Mouse (Mus musculus) brain, embryonic 18.5 days (tissue): ENCODE results near the gene Cirbp.
"Not testable (repeated sequence)": the region's sequence is repeated elsewhere in the genome, so short reads cannot be mapped to it uniquely, and the experiment has no call there.

Source experiments
- DNase-seq: peaks from one replicate; pipeline ENCODE4 v3.0.0-alpha.2; 2012; ENCODE audit warnings: low read depth, low spot score

Gene Cirbp

DNA sequence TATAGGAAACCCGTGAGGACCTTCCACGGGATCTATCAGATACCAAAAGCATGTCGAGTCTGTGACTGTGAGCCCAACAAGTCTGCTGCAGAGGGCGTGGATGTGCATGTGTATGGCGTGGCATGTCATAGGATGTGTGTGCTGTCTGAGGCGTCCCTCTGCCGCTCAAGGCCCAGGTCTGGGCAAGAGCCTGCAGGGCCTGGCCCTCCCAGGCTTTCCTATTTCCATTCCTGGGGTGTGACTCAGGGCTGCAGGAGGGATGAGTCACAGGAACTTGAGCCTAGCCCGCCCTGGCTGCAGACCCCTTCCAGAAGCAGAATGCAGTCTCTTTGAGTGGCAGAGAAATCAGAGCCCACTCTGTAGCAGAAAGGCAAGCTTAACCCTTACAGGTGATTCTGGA, 2.1 kb upstream of the Cirbp start:
- no peak for DNase-seq

DNA sequence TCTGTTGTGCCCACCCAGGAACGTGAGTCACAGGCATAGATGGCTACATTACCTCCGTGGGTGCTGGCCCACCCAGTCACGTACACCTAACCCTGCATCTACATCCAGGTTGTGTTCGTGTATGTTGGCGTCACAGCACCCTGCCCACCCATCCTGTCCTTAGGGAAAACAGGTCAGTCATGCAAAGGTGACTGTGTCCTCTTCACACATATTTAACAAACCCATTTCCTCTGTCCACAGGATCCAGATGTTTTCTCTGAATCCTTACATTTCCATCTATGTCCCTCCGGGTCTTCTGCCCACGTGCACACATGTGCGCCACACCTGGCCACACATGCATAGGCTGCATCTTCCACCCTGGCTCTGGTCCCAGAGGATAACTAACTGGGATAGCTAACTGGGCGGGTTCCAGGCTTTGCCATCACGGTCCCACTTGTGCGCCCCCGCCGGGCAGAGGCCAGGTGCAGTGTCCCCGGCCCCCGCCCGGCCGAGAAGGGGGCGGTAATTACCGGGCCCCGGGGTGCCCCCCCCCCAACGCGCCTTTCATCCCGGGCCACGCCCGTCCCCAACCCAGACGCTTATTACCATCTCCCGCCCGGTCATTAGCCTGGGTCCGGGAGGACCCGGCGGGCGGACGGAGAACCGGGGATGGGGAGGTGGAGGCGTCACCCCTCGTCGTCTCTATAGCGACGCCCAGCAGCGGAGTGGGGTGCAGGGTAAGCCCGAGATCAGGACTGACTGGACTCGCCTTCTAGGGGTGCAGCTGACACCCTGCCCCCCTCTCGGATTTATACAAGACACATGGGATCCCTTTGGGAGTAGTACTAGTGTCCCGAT, 1.4 kb upstream of the Cirbp start:
- no peak for DNase-seq

DNA sequence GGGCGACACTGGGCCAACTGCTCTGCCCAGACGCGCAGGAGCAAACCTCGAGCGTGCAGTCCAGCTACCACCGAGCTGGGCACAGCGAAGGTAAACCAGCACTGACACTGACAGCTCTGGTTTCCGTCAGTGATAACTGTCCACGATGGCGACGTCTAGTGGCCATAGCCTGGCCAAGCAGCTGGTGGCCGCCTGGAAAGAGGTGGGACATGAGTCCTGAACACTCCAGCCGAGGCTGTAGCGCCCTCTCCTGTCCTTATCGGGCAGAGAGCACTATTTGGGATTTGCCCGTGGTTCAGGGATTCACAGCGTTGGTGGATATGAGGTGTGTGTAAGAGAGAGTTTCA, 814 bp upstream of the Cirbp start:
- no peak for DNase-seq

GRCm38 (mm10) chr10:80166136-80166535, 351 bp downstream of the Cirbp start:
- not testable (repeated sequence) for DNase-seq

GRCm38 (mm10) chr10:80167460-80168037, 1.8 kb downstream of the Cirbp start:
- peak; percentile 98 for DNase-seq

DNA sequence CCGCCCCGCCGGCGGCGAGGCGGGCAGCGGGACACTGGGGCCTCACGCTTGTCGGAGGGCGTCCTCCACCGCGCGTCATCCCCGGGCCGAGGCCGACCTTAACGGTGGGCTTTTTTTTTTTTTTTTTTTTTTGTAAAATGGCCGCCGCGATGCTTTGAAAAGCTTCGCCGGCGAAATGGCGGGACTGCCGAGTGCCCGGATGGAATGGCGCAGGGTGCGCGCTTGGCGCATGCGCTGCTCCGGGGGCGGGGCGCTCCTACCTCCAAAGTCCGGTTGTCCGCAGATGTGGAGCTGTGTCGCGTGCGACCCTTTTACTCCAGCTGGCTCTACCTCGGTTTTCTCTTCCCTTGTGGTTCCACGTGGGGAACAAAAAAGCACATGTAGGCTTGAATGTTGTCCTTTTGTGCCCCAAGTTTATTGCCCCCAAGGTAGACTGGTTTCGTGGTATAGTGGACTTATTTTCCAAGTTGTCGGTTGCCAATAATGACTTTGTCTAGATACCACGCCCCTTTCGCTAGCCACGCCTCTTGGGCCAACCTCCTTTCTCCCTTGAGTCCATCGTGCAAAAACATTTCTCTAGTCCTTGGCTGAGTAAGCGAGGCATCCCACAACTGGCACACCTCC, 2.4 kb downstream of the Cirbp start:
- no peak for DNase-seq

- no peak for DNase-seq
Observed at GRCm38 (mm10) chr10:80169070-80169469, 3.3 kb downstream of the Cirbp start.

- DNase-seq, result no peak
Observed at GRCm38 (mm10) chr10:80169651-80170050, 3.9 kb downstream of the Cirbp start.

DNA sequence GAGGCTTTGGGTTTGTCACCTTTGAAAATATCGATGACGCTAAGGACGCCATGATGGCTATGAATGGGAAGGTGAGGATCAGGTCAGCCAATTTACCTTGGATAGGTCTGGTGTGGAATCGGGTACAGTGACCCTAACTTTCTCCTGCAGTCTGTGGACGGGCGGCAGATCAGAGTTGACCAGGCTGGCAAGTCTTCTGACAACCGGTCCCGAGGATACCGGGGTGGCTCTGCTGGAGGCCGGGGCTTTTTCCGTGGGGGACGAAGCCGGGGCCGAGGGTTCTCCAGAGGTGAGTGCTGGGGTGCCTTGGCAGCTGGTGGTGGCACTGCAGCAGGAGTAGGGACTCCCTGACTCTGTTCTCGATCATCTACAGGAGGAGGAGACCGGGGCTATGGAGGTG, 4.3 kb downstream of the Cirbp start:
- no peak for DNase-seq

DNA sequence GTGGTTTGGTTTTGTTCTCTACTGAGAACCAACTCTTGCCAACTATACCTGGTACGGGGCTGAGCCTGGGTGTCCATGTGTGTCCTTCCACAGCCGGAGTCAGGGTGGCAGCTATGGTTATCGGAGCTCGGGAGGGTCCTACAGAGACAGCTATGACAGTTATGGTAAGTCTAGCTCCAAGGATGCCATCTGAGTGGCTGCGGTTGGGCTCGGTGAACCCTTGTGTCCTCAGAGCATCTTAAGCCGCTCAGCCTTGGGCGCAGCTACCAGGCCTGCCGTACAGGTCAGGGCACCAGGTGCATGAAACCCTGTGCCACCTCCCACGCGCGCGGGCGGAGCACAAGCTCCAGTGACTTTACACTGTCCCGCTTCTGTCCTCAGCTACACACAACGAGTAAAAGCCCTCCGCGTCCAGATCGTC, 4.8 kb downstream of the Cirbp start:
- DNase-seq, result no peak

- no peak for DNase-seq
Observed at GRCm38 (mm10) chr10:80171252-80171651, 5.5 kb downstream of the Cirbp start.

DNA sequence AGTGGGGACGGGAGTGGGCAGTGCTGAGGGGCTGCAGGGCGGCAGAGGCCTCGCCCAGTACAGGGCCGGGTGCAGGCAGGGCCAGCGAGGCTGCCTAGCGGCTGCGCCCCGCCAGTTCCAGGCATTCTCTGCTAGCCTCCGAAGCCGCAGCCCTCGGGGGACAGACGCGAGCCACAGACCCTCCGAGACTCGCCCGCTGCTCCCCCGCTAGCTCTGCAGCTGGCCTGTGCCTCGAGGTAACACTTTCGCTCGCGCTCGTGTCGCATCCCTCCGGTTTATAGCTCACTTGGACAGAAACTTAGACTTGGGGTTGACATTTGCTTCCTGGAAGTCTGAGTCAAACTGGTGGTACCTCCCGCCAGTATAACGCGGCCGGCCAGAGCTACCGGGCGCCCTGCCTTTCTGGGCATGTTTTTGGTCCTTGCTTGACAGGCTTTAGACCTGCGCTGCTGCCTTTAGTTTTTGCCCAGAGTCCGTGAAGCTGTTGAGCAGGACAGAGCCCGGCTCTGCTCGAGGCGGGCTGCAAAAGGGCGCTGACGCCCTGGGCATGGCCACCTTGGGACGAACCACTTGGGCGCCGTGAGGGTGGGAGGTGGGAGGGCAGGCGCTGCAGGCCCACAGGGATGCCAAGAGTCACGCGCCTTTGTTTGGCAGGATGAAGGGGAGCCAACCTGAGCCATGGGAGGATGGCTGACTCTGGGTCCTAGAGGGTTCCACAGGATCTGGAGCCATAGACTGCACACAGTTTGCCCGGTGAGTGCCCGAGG, 6.2 kb downstream of the Cirbp start:
- DNase-seq, result no peak

GRCm38 (mm10) chr10:80172527-80173292, 6.9 kb downstream of the Cirbp start, which contains the start of gene 1600002K03Rik:
Gene 1600002K03Rik, plus strand, starts transcription at chr10:80172944.
- peak; percentile 92 for DNase-seq

DNA sequence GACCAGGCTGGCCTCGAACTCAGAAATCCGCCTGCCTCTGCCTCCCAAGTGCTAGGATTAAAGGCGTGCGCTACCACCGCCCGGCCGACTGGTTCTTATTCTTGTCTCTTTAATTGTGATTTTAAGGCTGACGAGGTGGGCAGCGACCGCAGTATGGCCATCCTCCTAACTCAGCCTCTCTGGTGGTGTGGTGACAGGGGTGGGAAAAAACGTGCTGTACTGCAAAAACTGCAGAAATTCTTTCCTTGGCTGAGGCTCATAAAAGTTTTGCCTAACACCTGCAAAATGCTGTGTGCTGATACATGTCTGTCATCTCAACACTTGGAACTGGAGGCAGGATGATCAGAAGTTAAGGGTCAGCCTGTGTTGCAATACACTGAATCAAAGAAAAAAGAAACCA, 7.6 kb downstream of the Cirbp start:
- no peak for DNase-seq

DNA sequence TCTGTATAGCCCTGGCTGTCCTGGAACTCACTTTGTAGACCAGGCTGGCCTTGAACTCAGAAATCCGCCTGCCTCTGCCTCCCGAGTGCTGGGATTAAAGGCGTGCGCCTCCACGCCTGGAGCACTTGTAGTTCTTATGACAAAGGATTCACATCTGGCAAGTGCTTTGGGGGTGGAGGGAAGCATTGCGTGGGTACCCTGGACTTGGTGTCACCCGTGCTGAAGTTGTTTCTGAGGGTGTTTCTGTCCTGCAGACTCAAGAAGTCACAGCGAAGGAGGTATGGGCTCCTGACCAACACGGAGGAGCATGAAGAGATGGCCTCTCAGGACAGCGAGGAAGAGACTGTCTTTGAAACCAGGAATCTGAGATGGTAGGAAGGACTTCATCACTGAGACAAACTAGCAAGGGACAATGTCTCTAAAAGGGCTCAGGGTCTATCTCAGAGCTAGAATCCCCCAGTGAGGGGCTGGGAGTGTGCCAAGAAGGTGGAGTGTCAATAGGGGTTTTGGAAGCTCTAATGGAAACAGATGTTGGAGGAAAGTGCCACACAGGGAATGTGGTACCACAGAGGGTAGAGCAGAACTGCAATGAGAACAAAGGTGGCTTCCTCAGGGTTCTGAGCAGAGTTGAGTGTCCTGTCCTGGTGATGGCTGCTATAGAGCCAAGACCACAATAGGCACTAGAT, 8.3 kb downstream of the Cirbp start:
- DNase-seq, result no peak

- no peak for DNase-seq
Observed at GRCm38 (mm10) chr10:80174705-80175104, 8.9 kb downstream of the Cirbp start.

GRCm38 (mm10) chr10:80175536-80176269, 9.9 kb downstream of the Cirbp start:
- no peak for DNase-seq

DNA sequence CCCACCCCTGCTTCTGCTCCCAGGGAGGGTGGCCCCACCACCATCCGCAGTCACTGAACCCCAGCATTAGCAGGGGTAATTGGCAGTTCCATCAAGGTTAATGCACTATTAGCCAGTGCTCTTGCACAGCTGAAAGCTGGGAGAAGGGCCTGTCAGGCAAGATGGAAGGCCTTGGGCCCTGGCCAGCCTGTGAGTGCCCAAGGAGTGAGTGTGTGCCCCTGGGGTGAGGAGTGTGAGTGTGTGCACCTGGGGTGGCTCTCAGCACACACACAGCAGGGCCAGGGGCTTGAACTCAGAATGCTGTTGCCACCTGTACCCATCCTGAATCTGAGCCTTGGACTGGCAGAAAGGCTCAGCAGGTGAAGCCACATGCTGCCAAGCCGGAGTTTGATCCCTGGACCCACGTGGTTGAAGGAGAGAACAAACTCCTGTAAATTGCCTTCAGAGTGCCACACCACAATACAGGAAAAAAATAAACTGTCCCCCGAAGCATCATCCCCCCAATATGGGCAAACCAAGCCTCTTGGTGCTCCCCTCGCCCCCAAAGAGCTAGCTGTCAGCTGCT, 10.6 kb downstream of the Cirbp start:
- DNase-seq, result no peak

GRCm38 (mm10) chr10:80177441-80178279, 11.9 kb downstream of the Cirbp start:
- DNase-seq, result no peak
